Mouse (Mus musculus) stomach, postnatal 0 days (tissue): Measurements from ENCODE around the gene Tnfrsf17. TPM values are rescaled to one million over a fixed set of nuclear protein-coding genes. Genes with fewer than 3 reads are reported as not detected.

Experiments used
- ATAC-seq: fragments of 200-750 bp; cut with Nextera tagmentation; 2 replicates; pipeline ENCODE4 v1.8.0; 2017; ENCODE audit not compliant: low FRiP score, low TSS enrichment
- DNase-seq: peaks from one replicate; pipeline ENCODE4 v3.0.0-alpha.2; 2016; ENCODE audit warnings: low spot score
- H3K27ac ChIP-seq: fragments of 300-500 bp; sonication (generic); replicated peaks from 2 replicates; pipeline ENCODE4 v1.5.1; 2014; ENCODE audit warnings: mild to moderate bottlenecking, control low read depth
- H3K27me3 ChIP-seq: fragments of 300-500 bp; sonication (generic); 2 replicates; pipeline ENCODE4 v1.6.1; 2014; ENCODE audit warnings: low read length; ENCODE audit not compliant: control insufficient read depth, insufficient read depth
- H3K36me3 ChIP-seq: fragments of 300-500 bp; sonication (generic); 2 replicates; pipeline ENCODE4 v1.6.1; 2014; ENCODE audit warnings: low read length, mixed read lengths; ENCODE audit not compliant: control insufficient read depth, insufficient read depth
- H3K4me1 ChIP-seq: fragments of 300-500 bp; sonication (generic); replicated peaks from 2 replicates; pipeline ENCODE4 v1.6.1; 2014; ENCODE audit warnings: antibody characterized with exemption; ENCODE audit not compliant: control insufficient read depth, insufficient read depth
- H3K4me2 ChIP-seq: fragments of 300-500 bp; sonication (generic); replicated peaks from 2 replicates; pipeline ENCODE4 v1.6.1; 2014; ENCODE audit warnings: low read depth, mild to moderate bottlenecking, control low read depth, moderate library complexity
- H3K4me3 ChIP-seq: fragments of 300-500 bp; sonication (generic); 2 replicates; pipeline ENCODE4 v1.5.1; 2014; ENCODE audit warnings: low read depth, low read length, control low read depth
- H3K9ac ChIP-seq: fragments of 300-500 bp; sonication (generic); 2 replicates; pipeline ENCODE4 v1.6.1; 2014; ENCODE audit warnings: mild to moderate bottlenecking, low read length, control low read depth, mixed read lengths
- H3K9me3 ChIP-seq: fragments of 300-500 bp; sonication (generic); 2 replicates; pipeline ENCODE4 v1.6.1; 2016; ENCODE audit warnings: low read length; ENCODE audit not compliant: control insufficient read depth
- CTCF ChIP-seq: IDR thresholded peaks from 2 replicates; pipeline ENCODE4 v1.5.1; 2016; ENCODE audit warnings: antibody characterized with exemption, low read depth, mild to moderate bottlenecking, moderate library complexity
- EP300 ChIP-seq: optimal IDR thresholded peaks from 2 replicates; pipeline ENCODE3; 2016; ENCODE audit warnings: antibody characterized with exemption
- WGBS: fragments of 180-500 bp; shearing (Covaris S2); extraction: QIAGEN DNeasy Blood & Tissue Kit; methylation state at CpG from one replicate; pipeline ENCODE4 v1.1.7; 2014; 5-methylcytosine and 5-hydroxymethylcytosine counted together
- polyA plus RNA-seq: library from polyadenylated mRNA; unstranded; fragments of >200 nt; fragmentation: Nextera tagmentation; extraction: Ambion mirVana; gene quantifications from 2 replicates; pipeline ENCODE4 v1.2.1, GENCODE M21; 2015

The Tnfrsf17 gene
- polyA plus RNA-seq, 1 experiment from 2014 or later, result 0.12 TPM

GRCm38 (mm10) chr16:11368412-11368811, 54.8 kb downstream of the Tnfrsf17 start:
- TF ChIP-seq EP300 (no peak), CTCF (no peak)
- no peaks in the 10 kb centered on the region for H3K36me3 ChIP-seq
- no peak overlapping the region for H3K4me3 ChIP-seq
- DNase-seq (no peak), ATAC-seq (no peak)
- no peaks in the 10 kb centered on the region for H3K9me3 ChIP-seq
- no peak overlapping the region for H3K9ac ChIP-seq
- H3K27me3 ChIP-seq, result no peaks in the 10 kb centered on the region
- 86% methylated on average over 3 of the region's 3 CpGs for WGBS
- H3K4me2 ChIP-seq, result no peak overlapping the region
- no peaks in the 10 kb centered on the region for H3K4me1 ChIP-seq
- H3K27ac ChIP-seq, result no peak overlapping the region

- H3K4me2 ChIP-seq, result no peak overlapping the region
- WGBS, result 52% methylated on average over 4 of the region's 4 CpGs
- H3K4me3 ChIP-seq, result no peak overlapping the region
- TF ChIP-seq CTCF (no peak), EP300 (no peak)
- ATAC-seq, result no peak
- H3K4me1 ChIP-seq, result no peaks in the 10 kb centered on the region
- H3K27me3 ChIP-seq, result no peaks in the 10 kb centered on the region
- H3K9ac ChIP-seq, result no peak overlapping the region
- H3K36me3 ChIP-seq, result no peaks in the 10 kb centered on the region
- H3K9me3 ChIP-seq, result no peaks in the 10 kb centered on the region
- no peak for DNase-seq
- no peak overlapping the region for H3K27ac ChIP-seq
Observed at GRCm38 (mm10) chr16:11369162-11369561, 55.5 kb downstream of the Tnfrsf17 start.

GRCm38 (mm10) chr16:11369642-11370041, 56.0 kb downstream of the Tnfrsf17 start:
- no peak overlapping the region for H3K27ac ChIP-seq
- H3K9me3 ChIP-seq, result no peaks in the 10 kb centered on the region
- H3K9ac ChIP-seq, result no peak overlapping the region; the same call in 1 of the 2 replicates
- DNase-seq, result no peak
- no peak for ATAC-seq
- H3K36me3 ChIP-seq, result no peaks in the 10 kb centered on the region
- 0% methylated on average over 1 of the region's 1 CpGs for WGBS
- TF ChIP-seq CTCF, result no peak
- no peak for TF ChIP-seq EP300
- H3K4me3 ChIP-seq, result no peak overlapping the region
- no peaks in the 10 kb centered on the region for H3K27me3 ChIP-seq
- no peak overlapping the region for H3K4me2 ChIP-seq
- H3K4me1 ChIP-seq, result no peaks in the 10 kb centered on the region

Other genes starting within 250 kb of the Tnfrsf17 start
- gene Litaf, start 247.7 kb upstream of the Tnfrsf17 start, polyA plus RNA-seq, result 68.1 and 69.5 TPM in 2 replicates
- 27.5 and 29.2 TPM in 2 replicates for gene Txndc11, start 179.2 kb upstream of the Tnfrsf17 start, polyA plus RNA-seq
- gene Zc3h7a, start 137.4 kb upstream of the Tnfrsf17 start, polyA plus RNA-seq, result 36.7 and 37.4 TPM in 2 replicates
- gene Rsl1d1, start 110.5 kb upstream of the Tnfrsf17 start, polyA plus RNA-seq, result 90.4 and 91.7 TPM in 2 replicates
- 44.6 and 46.4 TPM in 2 replicates for gene Gspt1, start 59.5 kb upstream of the Tnfrsf17 start, polyA plus RNA-seq
- 4.8 and 5.2 TPM in 2 replicates for gene Snx29, start 9.1 kb downstream of the Tnfrsf17 start, polyA plus RNA-seq